ENCODE assay signal across 9 mouse cellular contexts in the genomic region with DNA sequence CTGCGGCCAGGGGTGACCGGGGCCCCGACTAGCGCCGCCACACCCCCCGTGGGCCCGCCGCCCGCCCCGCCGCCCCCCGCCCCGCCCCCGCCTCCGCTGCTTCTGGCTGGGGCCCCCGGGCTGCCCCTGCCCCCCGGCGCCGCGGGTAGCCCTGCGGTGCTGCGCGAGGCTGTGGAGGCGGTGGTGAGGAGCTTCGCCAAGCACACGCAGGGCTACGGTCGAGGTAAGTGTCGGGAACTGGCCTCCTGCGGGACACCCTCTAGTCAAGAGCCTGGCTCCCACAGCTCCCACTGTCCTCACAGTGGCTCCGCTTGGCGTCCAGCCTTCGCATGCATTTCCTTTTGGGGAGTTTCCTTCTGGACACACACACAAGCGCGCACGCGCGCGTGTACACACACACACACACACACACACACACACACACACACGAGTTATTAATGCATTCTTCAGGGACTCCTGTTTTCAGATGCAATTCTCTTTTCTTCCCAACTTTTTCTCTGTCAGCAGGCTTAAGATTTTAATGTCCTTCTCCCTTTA. TPM values are rescaled to one million over a fixed set of nuclear protein-coding genes. Genes with fewer than 3 reads are reported as not detected.
A peak's percentile ranks its signal among the peaks of the same experiment; 100 is the strongest.
DNase-seq lines count a peak whose midpoint lies in the region; ATAC-seq and TF ChIP-seq lines count a peak whose summit lies in the region.
"Had no signal": no experiment of that assay in that cellular context is flagged by ENCODE, and none has a peak within 500 bp of the region (broad histone marks: within the 10 kb centered on the region; RNA-seq: fewer than 3 reads in every experiment).

No protein-coding gene starts in this region.

- no peaks in the 10 kb centered on the region for H3K36me3 ChIP-seq in hindbrain, postnatal 0 days (ENCODE audit: insufficient read depth, low read length)
- H3K36me3 ChIP-seq in limb, embryonic 11.5 days (ENCODE audit: control insufficient read depth, insufficient read depth, low read length), result no peaks in the 10 kb centered on the region
- no peaks in the 10 kb centered on the region for H3K36me3 ChIP-seq in midbrain, embryonic 14.5 days (ENCODE audit: control insufficient read depth, insufficient read depth, low read length)

- no peak for TF ChIP-seq CTCF in hindbrain, postnatal 0 days (IDR thresholded peaks at IDR 0.05; ENCODE audit: low read depth)

- H3K9ac ChIP-seq in hindbrain, postnatal 0 days (replicated peaks; ENCODE audit: low read length), result peak overlapping the region; percentile 83
- H3K9ac ChIP-seq in limb, embryonic 11.5 days (ENCODE audit: low read length), result peak overlapping the region; percentile 83
- peak overlapping the region; percentile 92 for H3K9ac ChIP-seq in midbrain, embryonic 14.5 days (replicated peaks; ENCODE audit: low read length)

- peak; percentile 32 for ATAC-seq in hindbrain, postnatal 0 days
- peak; percentile 61 for ATAC-seq in limb, embryonic 11.5 days (ENCODE audit: insufficient number of reproducible peaks, low FRiP score, low TSS enrichment, low read depth)
- ATAC-seq in midbrain, embryonic 14.5 days (ENCODE audit: low FRiP score, low TSS enrichment), result peak; percentile 49

- DNase-seq in layer of hippocampus, adult 11-12 months (ENCODE audit: low spot score), result peak; percentile 62
- DNase-seq in layer of hippocampus, adult 9-10 months (ENCODE audit: low spot score), result no peak
- DNase-seq in cerebellum, adult 9-10 months, result peak; percentile 81
- peak; percentile 76 for DNase-seq in gastrocnemius, postnatal 10 days
- DNase-seq in hindbrain, postnatal 0 days (ENCODE audit: low spot score), result peak; percentile 81
- DNase-seq in limb, embryonic 11.5 days (ENCODE audit: low spot score), result peak; percentile 71
- peak; percentile 82 for DNase-seq in midbrain, embryonic 14.5 days
- DNase-seq in testis, postnatal 14 days (ENCODE audit: low spot score), result peak; percentile 77

- under 1% methylated on average over 29 of the region's 40 CpGs for WGBS in hindbrain, postnatal 0 days
- WGBS in limb, embryonic 11.5 days, result under 1% methylated on average over 25 of the region's 40 CpGs
- WGBS in midbrain, embryonic 14.5 days, result under 1% methylated on average over 38 of the region's 40 CpGs

- peak overlapping the region; percentile 95 for H3K27ac ChIP-seq in hindbrain, postnatal 0 days
- H3K27ac ChIP-seq in limb, embryonic 11.5 days (replicated peaks; ENCODE audit: low read depth, low read length), result peak overlapping the region; percentile 68
- H3K27ac ChIP-seq in midbrain, embryonic 14.5 days (replicated peaks; ENCODE audit: low read depth, low read length), result peak overlapping the region; percentile 95

- H3K4me3 ChIP-seq in hindbrain, postnatal 0 days (ENCODE audit: low read length), result peak overlapping the region; percentile 83
- H3K4me3 ChIP-seq in limb, embryonic 11.5 days (ENCODE audit: low read depth, low read length), result peak overlapping the region; percentile 75
- peak overlapping the region; percentile 69 for H3K4me3 ChIP-seq in midbrain, embryonic 14.5 days (replicated peaks; ENCODE audit: low read depth, low read length)

- H3K27me3 ChIP-seq in hindbrain, postnatal 0 days (ENCODE audit: insufficient read depth, low read length), result no peaks in the 10 kb centered on the region
- peaks cover 3% of the 10 kb centered on the region; the same call in 1 of the 2 replicates for H3K27me3 ChIP-seq in limb, embryonic 11.5 days (ENCODE audit: control insufficient read depth, insufficient read depth, low read length)
- H3K27me3 ChIP-seq in midbrain, embryonic 14.5 days (ENCODE audit: control insufficient read depth, insufficient read depth, low read length), result no peaks in the 10 kb centered on the region

- peaks cover 39% of the 10 kb centered on the region for H3K4me1 ChIP-seq in hindbrain, postnatal 0 days (ENCODE audit: insufficient read depth, low read length)
- peaks cover 23% of the 10 kb centered on the region; the same call in 1 of the 2 replicates for H3K4me1 ChIP-seq in limb, embryonic 11.5 days (ENCODE audit: control insufficient read depth, insufficient read depth, low read length)
- peaks cover 66% of the 10 kb centered on the region for H3K4me1 ChIP-seq in midbrain, embryonic 14.5 days (ENCODE audit: control insufficient read depth, insufficient read depth, low read length)

- peak overlapping the region; percentile 74 for H3K4me2 ChIP-seq in hindbrain, postnatal 0 days (ENCODE audit: low read depth, low read length)
- H3K4me2 ChIP-seq in limb, embryonic 11.5 days (ENCODE audit: low read depth, severe bottlenecking), result peak overlapping the region; percentile 73
- peak overlapping the region; percentile 87 for H3K4me2 ChIP-seq in midbrain, embryonic 14.5 days (ENCODE audit: low read length)

- H3K9me3 ChIP-seq in hindbrain, postnatal 0 days (ENCODE audit: low read length), result no peaks in the 10 kb centered on the region
- H3K9me3 ChIP-seq in limb, embryonic 11.5 days (ENCODE audit: control insufficient read depth, low read length), result no peaks in the 10 kb centered on the region
- H3K9me3 ChIP-seq in midbrain, embryonic 14.5 days (ENCODE audit: control insufficient read depth, low read length), result no peaks in the 10 kb centered on the region

RNA-seq across cellular contexts. Expression of a gene that starts 0.4 kb away (rescaled TPM):
- 10 to 100 TPM; 24.1 to 26.9 TPM for total RNA-seq in gastrocnemius, postnatal 10 days (2021)
- total RNA-seq in hindbrain, postnatal 0 days (2014; rRNA removed), result 45.0 and 48.4 TPM in 2 replicates
- polyA plus RNA-seq in hindbrain, postnatal 0 days (2015; fragmentation: Nextera tagmentation; extraction: Ambion mirVana), result 3.9 and 5.2 TPM in 2 replicates
- polyA plus RNA-seq in limb, embryonic 11.5 days (2014; fragmentation: Nextera tagmentation; extraction: Ambion mirVana), result 5.7 and 6.4 TPM in 2 replicates
- polyA plus RNA-seq in midbrain, embryonic 14.5 days (2014; fragmentation: Nextera tagmentation; extraction: Ambion mirVana), result 6.7 and 7.5 TPM in 2 replicates

RNA-seq across cellular contexts. Expression of a gene that starts 4.9 kb away (rescaled TPM):
- total RNA-seq in gastrocnemius, postnatal 10 days (2021), result 1 to 10 TPM in 1 of 2 experiments, under 1 TPM in 1; 0.96 to 1.9 TPM
- 26.4 and 29.6 TPM in 2 replicates for total RNA-seq in hindbrain, postnatal 0 days (2014; rRNA removed)
- polyA plus RNA-seq in hindbrain, postnatal 0 days (2015; fragmentation: Nextera tagmentation; extraction: Ambion mirVana), result 14.2 and 15.3 TPM in 2 replicates
- polyA plus RNA-seq in limb, embryonic 11.5 days (2014; fragmentation: Nextera tagmentation; extraction: Ambion mirVana), result 1.5 and 1.7 TPM in 2 replicates
- 12.0 and 13.7 TPM in 2 replicates for polyA plus RNA-seq in midbrain, embryonic 14.5 days (2014; fragmentation: Nextera tagmentation; extraction: Ambion mirVana)
- total RNA-seq: neutrophil, adult 5-6 weeks had no signal

RNA-seq across cellular contexts. Expression of a gene that starts 7.3 kb away (rescaled TPM):
- 10 to 100 TPM; 32.1 to 32.7 TPM for total RNA-seq in gastrocnemius, postnatal 10 days (2021)
- 10.7 and 11.2 TPM in 2 replicates for total RNA-seq in hindbrain, postnatal 0 days (2014; rRNA removed)
- polyA plus RNA-seq in hindbrain, postnatal 0 days (2015; fragmentation: Nextera tagmentation; extraction: Ambion mirVana), result 31.9 and 32.9 TPM in 2 replicates
- 18.8 and 22.8 TPM in 2 replicates for polyA plus RNA-seq in limb, embryonic 11.5 days (2014; fragmentation: Nextera tagmentation; extraction: Ambion mirVana)
- polyA plus RNA-seq in midbrain, embryonic 14.5 days (2014; fragmentation: Nextera tagmentation; extraction: Ambion mirVana), result 14.8 and 17.1 TPM in 2 replicates

RNA-seq across cellular contexts. Expression of a gene that starts 24.5 kb away (rescaled TPM):
- 1 to 10 TPM in 1 of 2 experiments, under 1 TPM in 1; 0.70 to 1.1 TPM for total RNA-seq in gastrocnemius, postnatal 10 days (2021)
- total RNA-seq in hindbrain, postnatal 0 days (2014; rRNA removed), result not detected in 2 replicates
- polyA plus RNA-seq in hindbrain, postnatal 0 days (2015; fragmentation: Nextera tagmentation; extraction: Ambion mirVana), result 0.48 and 0.96 TPM in 2 replicates
- 0.69 and 1.0 TPM in 2 replicates for polyA plus RNA-seq in limb, embryonic 11.5 days (2014; fragmentation: Nextera tagmentation; extraction: Ambion mirVana)
- 0.43 and 0.45 TPM in 2 replicates for polyA plus RNA-seq in midbrain, embryonic 14.5 days (2014; fragmentation: Nextera tagmentation; extraction: Ambion mirVana)
- total RNA-seq: neutrophil, adult 5-6 weeks had no signal

RNA-seq across cellular contexts. Expression of a gene that starts 28.4 kb away (rescaled TPM):
- total RNA-seq in gastrocnemius, postnatal 10 days (2021), result 10 to 100 TPM; 57.0 to 65.1 TPM
- total RNA-seq in hindbrain, postnatal 0 days (2014; rRNA removed), result 14.9 and 17.0 TPM in 2 replicates
- polyA plus RNA-seq in hindbrain, postnatal 0 days (2015; fragmentation: Nextera tagmentation; extraction: Ambion mirVana), result 114 TPM in 2 replicates
- 240 and 241 TPM in 2 replicates for polyA plus RNA-seq in limb, embryonic 11.5 days (2014; fragmentation: Nextera tagmentation; extraction: Ambion mirVana)
- 125 and 139 TPM in 2 replicates for polyA plus RNA-seq in midbrain, embryonic 14.5 days (2014; fragmentation: Nextera tagmentation; extraction: Ambion mirVana)
